Mouse (Mus musculus): ENCODE measurements around the gene Nexn. TPM values are rescaled to one million over a fixed set of nuclear protein-coding genes. Genes with fewer than 3 reads are reported as not detected.

Nexn gene
- polyA plus RNA-seq, 1 experiment from 2014 or later = 5.1 TPM

DNA sequence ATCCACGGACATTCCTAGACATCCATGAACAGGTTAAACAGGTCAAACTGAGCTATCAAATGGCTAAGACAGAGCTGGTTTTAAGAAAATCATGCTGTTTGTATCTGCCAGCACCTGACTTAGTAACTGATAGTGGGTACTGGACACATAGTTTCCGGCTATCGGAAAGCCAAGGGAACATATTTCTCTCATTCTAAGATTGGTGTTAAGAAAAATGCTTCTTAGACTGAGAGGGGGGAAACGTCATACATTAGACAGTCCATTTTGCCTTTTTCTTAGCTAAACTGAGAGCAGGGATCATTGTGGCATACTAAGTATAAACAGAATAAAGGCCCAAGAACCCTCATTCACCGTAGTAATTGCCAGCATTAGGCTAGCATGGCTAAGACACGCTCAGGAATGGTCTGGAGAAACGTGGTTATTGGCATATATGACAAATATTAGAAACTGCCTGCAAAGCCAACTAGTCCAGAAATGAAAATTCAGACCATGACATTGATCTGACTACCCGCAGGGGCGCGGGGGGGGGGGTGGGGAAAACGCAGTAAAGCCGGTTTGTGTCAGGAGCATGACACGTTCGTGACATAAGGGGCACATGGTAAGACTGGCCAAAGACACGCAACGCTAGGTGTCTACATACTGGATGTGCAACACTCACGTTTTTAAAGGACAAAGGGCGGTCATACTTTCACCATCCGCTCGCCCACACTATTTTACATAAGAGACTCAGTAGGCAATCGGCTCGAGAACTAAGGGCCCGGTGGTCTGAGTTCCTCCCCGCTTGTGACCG is 56.8 kb downstream of the Nexn start:
- Histone ChIP-seq H3K27me3 (replicated peaks; ENCODE audit: control insufficient read depth, insufficient read depth, low read length) (no peaks in the 10 kb centered on the region), H3K9ac (replicated peaks; ENCODE audit: low read depth, low read length) (peak overlapping the region; percentile 84), H3K9me3 (ENCODE audit: control insufficient read depth, low read length) (no peaks in the 10 kb centered on the region), H3K27ac (ENCODE audit: low read length) (peak overlapping the region; percentile 100), H3K4me3 (replicated peaks; ENCODE audit: low read length) (peak overlapping the region; percentile 94), H3K36me3 (ENCODE audit: control insufficient read depth, insufficient read depth) (no peaks in the 10 kb centered on the region), H3K4me2 (ENCODE audit: low read length) (peak overlapping the region; percentile 89), H3K4me1 (replicated peaks; ENCODE audit: control insufficient read depth, insufficient read depth, low read length) (peaks cover 24% of the 10 kb centered on the region)
- 5% methylated on average over 25 of the region's 25 CpGs for WGBS
- no peak; the same call in 1 of the 2 replicates for ATAC-seq

DNA sequence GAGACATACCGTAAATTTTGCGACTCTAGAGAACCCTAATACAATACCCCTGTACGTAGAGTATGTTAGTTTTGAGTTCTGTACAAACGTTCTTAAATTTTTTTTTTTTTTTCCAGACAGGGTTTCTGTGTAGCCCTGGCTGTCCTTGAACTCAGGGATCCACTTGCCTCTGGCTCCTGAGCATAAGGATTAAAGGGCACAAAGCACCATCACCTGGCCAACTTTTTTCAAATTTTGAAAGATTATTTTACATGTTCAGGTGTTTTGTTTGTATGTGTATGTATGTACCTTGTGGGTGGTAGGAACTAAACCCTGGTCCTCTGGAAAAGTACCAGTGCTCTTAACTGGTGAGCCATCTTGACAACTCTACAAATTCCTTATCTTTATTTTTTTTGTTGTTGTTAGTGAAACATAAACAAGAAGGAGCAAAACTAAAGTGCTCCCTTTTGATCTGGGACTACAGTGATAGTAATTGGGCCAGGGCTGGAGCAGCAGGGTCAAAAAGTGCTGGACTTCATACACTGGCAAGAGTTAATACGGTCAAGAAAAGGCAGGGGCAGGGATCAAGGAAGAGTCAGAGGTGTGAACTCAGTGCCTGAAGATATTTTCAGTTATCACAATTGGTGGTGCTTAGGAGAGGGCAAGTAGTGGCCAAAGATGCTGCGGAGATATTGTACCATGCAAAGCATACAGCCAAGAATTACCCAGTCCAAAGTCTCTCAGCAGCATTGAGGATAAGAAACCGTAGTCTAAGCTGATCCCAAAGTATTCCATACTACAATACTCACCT is 57.9 kb downstream of the Nexn start:
- Histone ChIP-seq H3K27ac (ENCODE audit: low read length) (no peak overlapping the region), H3K27me3 (replicated peaks; ENCODE audit: control insufficient read depth, insufficient read depth, low read length) (no peaks in the 10 kb centered on the region), H3K4me2 (ENCODE audit: low read length) (peak overlapping the region; percentile 17), H3K9me3 (ENCODE audit: control insufficient read depth, low read length) (no peaks in the 10 kb centered on the region), H3K9ac (replicated peaks; ENCODE audit: low read depth, low read length) (no peak overlapping the region), H3K4me1 (replicated peaks; ENCODE audit: control insufficient read depth, insufficient read depth, low read length) (peaks cover 23% of the 10 kb centered on the region), H3K36me3 (ENCODE audit: control insufficient read depth, insufficient read depth) (no peaks in the 10 kb centered on the region), H3K4me3 (replicated peaks; ENCODE audit: low read length) (no peak overlapping the region)
- WGBS = 88% methylated on average over 7 of the region's 7 CpGs
- no peak for ATAC-seq

DNA sequence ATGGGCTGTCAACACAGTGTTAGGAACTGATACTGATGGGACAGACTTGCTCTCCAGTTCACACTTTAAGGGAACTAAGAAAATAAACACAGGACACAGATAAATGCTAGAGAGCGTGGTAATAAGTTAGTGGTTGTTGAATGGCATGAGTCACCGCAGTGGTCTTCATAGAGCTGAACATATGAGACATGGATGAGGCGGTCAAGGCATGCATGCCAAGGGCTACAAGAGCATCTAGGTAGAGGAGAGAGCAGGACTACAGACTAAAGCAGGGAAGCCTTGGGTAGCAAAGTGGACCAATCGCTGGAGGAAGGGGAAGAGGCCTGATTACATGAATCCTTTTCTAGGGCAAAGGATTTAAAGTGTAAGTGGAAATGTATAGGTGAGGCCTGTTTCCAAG is 59.0 kb downstream of the Nexn start:
- H3K9me3 ChIP-seq (ENCODE audit: control insufficient read depth, low read length) = no peaks in the 10 kb centered on the region
- H3K4me1 ChIP-seq (replicated peaks; ENCODE audit: control insufficient read depth, insufficient read depth, low read length) = peaks cover 13% of the 10 kb centered on the region
- no peak overlapping the region for H3K4me3 ChIP-seq (replicated peaks; ENCODE audit: low read length)
- H3K4me2 ChIP-seq (ENCODE audit: low read length) = no peak overlapping the region
- H3K36me3 ChIP-seq (ENCODE audit: control insufficient read depth, insufficient read depth) = no peaks in the 10 kb centered on the region
- H3K27me3 ChIP-seq (replicated peaks; ENCODE audit: control insufficient read depth, insufficient read depth, low read length) = no peaks in the 10 kb centered on the region
- no peak for ATAC-seq
- WGBS = 98% methylated on average over 4 of the region's 4 CpGs
- no peak overlapping the region for H3K27ac ChIP-seq (ENCODE audit: low read length)
- no peak overlapping the region for H3K9ac ChIP-seq (replicated peaks; ENCODE audit: low read depth, low read length)

DNA sequence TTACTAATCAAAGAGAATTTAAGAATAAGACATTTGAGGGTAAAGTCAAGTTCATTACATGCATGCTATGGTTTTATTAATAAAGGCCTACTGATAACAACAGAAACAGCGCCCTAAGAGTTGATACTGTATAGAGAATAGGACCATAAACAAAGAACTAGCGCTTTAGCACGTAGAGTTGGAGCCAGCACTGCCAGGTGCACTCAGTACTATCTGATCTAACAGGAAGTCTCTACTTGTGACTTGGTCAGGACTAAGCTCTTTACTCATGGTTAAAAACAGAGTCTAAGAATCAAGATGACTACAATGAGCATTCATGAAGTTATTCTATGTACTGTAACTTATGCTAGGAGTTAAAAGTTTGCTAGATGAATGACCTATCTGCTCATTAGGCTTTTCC is 61.6 kb downstream of the Nexn start:
- Histone ChIP-seq H3K4me1 (replicated peaks; ENCODE audit: control insufficient read depth, insufficient read depth, low read length) (peaks cover 7% of the 10 kb centered on the region), H3K9ac (replicated peaks; ENCODE audit: low read depth, low read length) (no peak overlapping the region), H3K36me3 (ENCODE audit: control insufficient read depth, insufficient read depth) (no peaks in the 10 kb centered on the region), H3K27me3 (replicated peaks; ENCODE audit: control insufficient read depth, insufficient read depth, low read length) (no peaks in the 10 kb centered on the region), H3K9me3 (ENCODE audit: control insufficient read depth, low read length) (no peaks in the 10 kb centered on the region), H3K4me2 (ENCODE audit: low read length) (no peak overlapping the region), H3K27ac (ENCODE audit: low read length) (no peak overlapping the region), H3K4me3 (replicated peaks; ENCODE audit: low read length) (no peak overlapping the region)
- ATAC-seq = no peak
- WGBS = 90% methylated on average over 3 of the region's 3 CpGs

DNA sequence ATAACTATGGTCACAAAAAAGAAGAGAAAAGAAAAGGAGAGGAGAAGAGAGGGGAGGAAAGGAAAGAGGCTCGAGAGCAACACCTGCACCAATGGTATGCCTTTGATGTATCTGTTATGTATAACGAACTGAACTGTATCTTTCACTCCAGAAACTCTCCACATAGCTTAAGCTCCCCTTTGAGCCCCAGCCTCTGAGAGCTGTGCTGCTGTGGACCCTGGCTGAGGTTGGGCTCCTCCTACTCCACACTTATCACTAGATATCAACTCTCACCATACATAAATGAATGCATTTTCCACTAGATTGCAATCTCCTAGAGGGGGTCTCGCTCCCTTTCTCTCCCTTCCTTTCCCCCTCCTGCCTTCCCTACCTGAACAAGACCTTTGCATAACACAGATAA is 62.2 kb downstream of the Nexn start:
- no peaks in the 10 kb centered on the region for H3K36me3 ChIP-seq (ENCODE audit: control insufficient read depth, insufficient read depth)
- no peaks in the 10 kb centered on the region for H3K9me3 ChIP-seq (ENCODE audit: control insufficient read depth, low read length)
- peaks cover 5% of the 10 kb centered on the region for H3K4me1 ChIP-seq (replicated peaks; ENCODE audit: control insufficient read depth, insufficient read depth, low read length)
- WGBS = 56% methylated on average over 3 of the region's 3 CpGs
- ATAC-seq = no peak
- no peak overlapping the region for H3K27ac ChIP-seq (ENCODE audit: low read length)
- no peak overlapping the region for H3K4me2 ChIP-seq (ENCODE audit: low read length)
- H3K27me3 ChIP-seq (replicated peaks; ENCODE audit: control insufficient read depth, insufficient read depth, low read length) = no peaks in the 10 kb centered on the region
- H3K4me3 ChIP-seq (replicated peaks; ENCODE audit: low read length) = no peak overlapping the region
- no peak overlapping the region for H3K9ac ChIP-seq (replicated peaks; ENCODE audit: low read depth, low read length)

DNA sequence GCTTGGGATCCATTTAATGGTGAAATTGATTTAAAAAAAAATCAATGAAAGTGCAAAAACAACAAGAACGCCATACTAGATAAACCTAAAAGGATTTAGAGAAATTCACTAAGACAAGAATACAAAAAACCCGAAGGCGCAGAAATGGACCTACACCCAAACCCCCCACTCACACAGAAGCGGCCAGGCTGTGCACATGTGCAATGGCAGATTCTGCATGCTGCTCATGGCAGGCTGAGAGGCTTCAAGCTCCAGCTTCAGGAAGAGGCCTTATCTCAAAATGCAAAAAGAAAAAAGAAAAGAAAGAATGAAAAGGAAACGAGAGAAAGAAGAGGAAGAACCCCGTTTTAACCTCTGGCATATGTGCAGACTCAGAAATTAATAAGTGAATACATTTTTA is 62.7 kb downstream of the Nexn start:
- no peaks in the 10 kb centered on the region for H3K36me3 ChIP-seq (ENCODE audit: control insufficient read depth, insufficient read depth)
- no peak overlapping the region for H3K4me2 ChIP-seq (ENCODE audit: low read length)
- H3K27me3 ChIP-seq (replicated peaks; ENCODE audit: control insufficient read depth, insufficient read depth, low read length) = no peaks in the 10 kb centered on the region
- H3K4me1 ChIP-seq (replicated peaks; ENCODE audit: control insufficient read depth, insufficient read depth, low read length) = peaks cover 1% of the 10 kb centered on the region
- 93% methylated on average over 6 of the region's 6 CpGs for WGBS
- no peak for ATAC-seq
- no peak overlapping the region for H3K9ac ChIP-seq (replicated peaks; ENCODE audit: low read depth, low read length)
- H3K27ac ChIP-seq (ENCODE audit: low read length) = no peak overlapping the region
- H3K4me3 ChIP-seq (replicated peaks; ENCODE audit: low read length) = no peak overlapping the region
- no peaks in the 10 kb centered on the region for H3K9me3 ChIP-seq (ENCODE audit: control insufficient read depth, low read length)

DNA sequence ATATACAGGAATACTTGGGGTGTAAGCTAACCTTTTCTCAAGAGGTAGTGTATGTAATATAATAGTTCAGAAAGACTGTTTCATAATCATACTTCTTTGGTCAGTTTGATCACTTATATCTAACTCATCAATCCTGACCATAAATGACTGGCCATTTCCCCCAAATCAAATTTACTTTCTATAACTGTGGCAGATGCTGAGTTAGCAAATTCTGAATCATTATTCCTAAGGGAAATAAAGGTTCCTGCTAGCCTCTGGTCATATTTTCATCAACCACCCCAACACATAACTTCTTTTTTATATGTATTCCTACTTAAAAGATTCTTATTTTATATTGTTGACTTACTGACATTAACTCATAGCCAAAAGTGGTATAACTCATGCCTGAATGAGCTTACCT is 63.2 kb downstream of the Nexn start:
- ATAC-seq = no peak

DNA sequence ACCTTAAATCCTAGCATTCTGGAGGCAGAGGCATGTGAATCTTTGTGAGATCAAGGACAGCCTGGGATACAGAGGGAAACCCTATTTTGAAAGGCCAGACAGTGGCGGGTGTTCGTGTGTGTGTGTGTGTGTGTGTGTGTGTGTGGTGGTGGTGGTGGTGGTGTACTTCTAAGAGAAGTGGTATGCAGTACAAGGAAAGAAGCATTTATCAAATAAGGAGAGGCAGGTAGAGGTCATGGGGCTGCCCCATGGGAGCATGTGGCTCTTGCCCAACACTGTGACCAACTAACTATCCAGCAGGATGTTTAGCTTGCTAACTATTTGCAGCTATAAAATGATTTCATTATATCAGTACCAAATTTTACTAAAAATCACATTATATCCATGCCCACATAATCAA is 64.5 kb downstream of the Nexn start:
- Histone ChIP-seq H3K27me3 (replicated peaks; ENCODE audit: control insufficient read depth, insufficient read depth, low read length) (no peaks in the 10 kb centered on the region), H3K27ac (ENCODE audit: low read length) (no peak overlapping the region), H3K4me3 (replicated peaks; ENCODE audit: low read length) (no peak overlapping the region), H3K4me2 (ENCODE audit: low read length) (no peak overlapping the region), H3K9ac (replicated peaks; ENCODE audit: low read depth, low read length) (no peak overlapping the region), H3K9me3 (ENCODE audit: control insufficient read depth, low read length) (no peaks in the 10 kb centered on the region), H3K4me1 (replicated peaks; ENCODE audit: control insufficient read depth, insufficient read depth, low read length) (no peaks in the 10 kb centered on the region), H3K36me3 (ENCODE audit: control insufficient read depth, insufficient read depth) (no peaks in the 10 kb centered on the region)
- no peak for ATAC-seq
- WGBS = 76% methylated on average over 2 of the region's 2 CpGs

More for the DNA sequence above, 63.2 kb downstream of the Nexn start:
- Histone ChIP-seq H3K27me3 (replicated peaks; ENCODE audit: control insufficient read depth, insufficient read depth, low read length) (no peaks in the 10 kb centered on the region), H3K9ac (replicated peaks; ENCODE audit: low read depth, low read length) (no peak overlapping the region), H3K27ac (ENCODE audit: low read length) (no peak overlapping the region), H3K4me2 (ENCODE audit: low read length) (no peak overlapping the region), H3K4me3 (replicated peaks; ENCODE audit: low read length) (no peak overlapping the region), H3K36me3 (ENCODE audit: control insufficient read depth, insufficient read depth) (no peaks in the 10 kb centered on the region), H3K4me1 (replicated peaks; ENCODE audit: control insufficient read depth, insufficient read depth, low read length) (no peaks in the 10 kb centered on the region), H3K9me3 (ENCODE audit: control insufficient read depth, low read length) (no peaks in the 10 kb centered on the region)

DNA sequence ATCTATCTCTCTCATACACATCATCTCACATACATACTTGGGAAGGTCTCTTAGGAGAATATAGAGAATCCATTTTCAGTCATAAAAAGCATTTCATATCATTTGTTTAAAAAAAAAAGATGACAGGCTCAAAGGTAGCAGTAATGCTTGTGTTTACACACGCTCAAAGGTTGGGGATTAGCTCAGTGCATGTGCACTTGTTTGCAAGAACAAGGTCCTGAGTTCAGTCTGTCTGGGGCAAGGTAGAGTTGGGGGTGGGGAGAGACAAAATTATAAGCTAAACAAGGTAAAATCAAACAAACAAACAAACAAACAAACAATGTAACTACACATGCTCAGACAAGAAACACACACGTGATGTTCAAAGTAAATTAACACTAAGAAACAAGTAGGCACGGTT is 65.0 kb downstream of the Nexn start:
- H3K4me2 ChIP-seq (ENCODE audit: low read length) = no peak overlapping the region
- H3K9me3 ChIP-seq (ENCODE audit: control insufficient read depth, low read length) = no peaks in the 10 kb centered on the region
- no peak overlapping the region for H3K27ac ChIP-seq (ENCODE audit: low read length)
- H3K4me3 ChIP-seq (replicated peaks; ENCODE audit: low read length) = no peak overlapping the region
- 91% methylated on average over 3 of the region's 3 CpGs for WGBS
- H3K4me1 ChIP-seq (replicated peaks; ENCODE audit: control insufficient read depth, insufficient read depth, low read length) = no peaks in the 10 kb centered on the region
- H3K27me3 ChIP-seq (replicated peaks; ENCODE audit: control insufficient read depth, insufficient read depth, low read length) = no peaks in the 10 kb centered on the region
- no peaks in the 10 kb centered on the region for H3K36me3 ChIP-seq (ENCODE audit: control insufficient read depth, insufficient read depth)
- ATAC-seq = no peak
- no peak overlapping the region for H3K9ac ChIP-seq (replicated peaks; ENCODE audit: low read depth, low read length)

Measured in forebrain, embryonic 16.5 days (tissue).